Mouse (Mus musculus) intestine, embryonic 15.5 days (tissue): ENCODE data around the gene Hist1h2af. TPM values are rescaled to one million over a fixed set of nuclear protein-coding genes. Genes with fewer than 3 reads are reported as not detected.

Source experiments
- ATAC-seq: fragments of 200-750 bp; cut with Nextera tagmentation; 2 replicates; pipeline ENCODE4 v1.8.0; 2017; ENCODE audit warnings: moderate TSS enrichment, moderate library complexity
- H3K27ac ChIP-seq: fragments of 300-500 bp; sonication (generic); 2 replicates; pipeline ENCODE4 v1.5.1; 2015; ENCODE audit warnings: mild to moderate bottlenecking, inconsistent platforms
- H3K27me3 ChIP-seq: fragments of 300-500 bp; sonication (generic); replicated peaks from 2 replicates; pipeline ENCODE4 v1.6.1; 2015; ENCODE audit warnings: inconsistent platforms
- H3K36me3 ChIP-seq: fragments of 300-500 bp; sonication (generic); 2 replicates; pipeline ENCODE4 v1.6.1; 2015; ENCODE audit warnings: inconsistent platforms
- H3K4me1 ChIP-seq: fragments of 300-500 bp; sonication (generic); replicated peaks from 2 replicates; pipeline ENCODE4 v1.6.1; 2015; ENCODE audit warnings: inconsistent platforms
- H3K4me2 ChIP-seq: fragments of 300-500 bp; sonication (generic); replicated peaks from 2 replicates; pipeline ENCODE4 v1.6.1; 2015; ENCODE audit warnings: mild to moderate bottlenecking, inconsistent platforms
- H3K4me3 ChIP-seq: fragments of 300-500 bp; sonication (generic); replicated peaks from 2 replicates; pipeline ENCODE4 v1.5.1; 2015; ENCODE audit warnings: inconsistent platforms
- H3K9ac ChIP-seq: fragments of 300-500 bp; sonication (generic); 2 replicates; pipeline ENCODE4 v1.6.1; 2015; ENCODE audit warnings: inconsistent platforms
- H3K9me3 ChIP-seq: fragments of 300-500 bp; sonication (generic); 2 replicates; pipeline ENCODE4 v1.6.1; 2016; ENCODE audit warnings: inconsistent platforms
- whole genome bisulfite sequencing: fragments of 180-500 bp; shearing (Covaris S2); methylation state at CpG from one replicate; pipeline ENCODE4 v1.1.7; 2015; 5-methylcytosine and 5-hydroxymethylcytosine counted together
- polyA plus RNA-seq: library from polyadenylated mRNA; unstranded; fragments of >200 nt; fragmentation: Nextera tagmentation; extraction: Ambion mirVana; gene quantifications from 2 replicates; pipeline ENCODE4 v1.2.1, GENCODE M21; 2015

Gene Hist1h2af
- polyA plus RNA-seq, 1 experiment from 2014 or later, result not detected

DNA sequence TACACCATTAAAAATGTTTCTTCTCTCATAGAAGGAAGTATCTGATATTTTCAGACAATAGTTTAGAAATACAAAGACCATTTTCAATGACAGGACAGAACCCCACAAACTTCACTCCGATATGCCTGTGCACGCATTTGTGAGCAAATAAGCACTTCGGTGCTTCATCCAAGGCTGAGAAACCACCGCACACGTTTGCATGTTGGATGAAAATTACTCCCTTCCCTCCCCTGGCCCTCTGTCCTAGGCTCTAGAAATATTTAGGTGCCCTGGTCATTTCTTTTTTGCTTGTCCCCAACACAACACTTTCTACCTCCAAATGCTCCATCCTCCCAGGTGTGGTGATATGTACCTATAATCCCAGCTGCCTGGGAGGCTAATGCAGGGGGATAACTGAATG lies 32.2 kb upstream of the Hist1h2af start:
- 32% methylated on average over 5 of the region's 5 CpGs for WGBS
- Histone ChIP-seq H3K4me3 (no peak overlapping the region), H3K36me3 (no peaks in the 10 kb centered on the region), H3K9me3 (no peaks in the 10 kb centered on the region), H3K27me3 (no peaks in the 10 kb centered on the region), H3K4me1 (peaks cover 1% of the 10 kb centered on the region; the same call in 1 of the 2 replicates), H3K27ac (no peak overlapping the region), H3K4me2 (peak overlapping the region; percentile 39), H3K9ac (no peak overlapping the region)
- no peak for ATAC-seq

GRCm38 (mm10) chr13:23502031-23502567 lies 31.6 kb upstream of the Hist1h2af start:
- Histone ChIP-seq H3K4me2 (peak overlapping the region; percentile 39; the same call in 1 of the 2 replicates), H3K4me3 (no peak overlapping the region), H3K27me3 (no peaks in the 10 kb centered on the region), H3K4me1 (peaks cover 4% of the 10 kb centered on the region; the same call in 1 of the 2 replicates), H3K9ac (no peak overlapping the region), H3K36me3 (no peaks in the 10 kb centered on the region), H3K9me3 (no peaks in the 10 kb centered on the region), H3K27ac (no peak overlapping the region)
- no peak for ATAC-seq
- WGBS, result 38% methylated on average over 9 of the region's 9 CpGs

- Histone ChIP-seq H3K9me3 (no peaks in the 10 kb centered on the region), H3K27me3 (no peaks in the 10 kb centered on the region), H3K4me3 (no peak overlapping the region), H3K27ac (no peak overlapping the region), H3K9ac (no peak overlapping the region), H3K36me3 (no peaks in the 10 kb centered on the region), H3K4me1 (peaks cover 4% of the 10 kb centered on the region; the same call in 1 of the 2 replicates), H3K4me2 (no peak overlapping the region)
- WGBS, result 64% methylated on average over 4 of the region's 4 CpGs
- ATAC-seq, result no peak
These were observed 30.8 kb upstream of the Hist1h2af start for GRCm38 (mm10) chr13:23502916-23503315.

- no peak; the same call in 1 of the 2 replicates for ATAC-seq
- no peak overlapping the region for H3K4me3 ChIP-seq
- H3K4me1 ChIP-seq, result peaks cover 4% of the 10 kb centered on the region; the same call in 1 of the 2 replicates
These were observed 29.9 kb upstream of the Hist1h2af start for GRCm38 (mm10) chr13:23503797-23504196.

GRCm38 (mm10) chr13:23505662-23506345 lies 27.9 kb upstream of the Hist1h2af start:
- Histone ChIP-seq H3K4me3 (peak overlapping the region; percentile 26), H3K4me2 (peak overlapping the region; percentile 57), H3K9me3 (no peaks in the 10 kb centered on the region), H3K4me1 (peaks cover 10% of the 10 kb centered on the region), H3K27ac (no peak overlapping the region), H3K9ac (peak overlapping the region; percentile 34), H3K27me3 (no peaks in the 10 kb centered on the region), H3K36me3 (no peaks in the 10 kb centered on the region)
- WGBS, result 20% methylated on average over 14 of the region's 14 CpGs
- ATAC-seq, result no peak

More at GRCm38 (mm10) chr13:23503797-23504196, 29.9 kb upstream of the Hist1h2af start:
- Histone ChIP-seq H3K27me3 (no peaks in the 10 kb centered on the region), H3K9me3 (no peaks in the 10 kb centered on the region), H3K27ac (no peak overlapping the region), H3K9ac (no peak overlapping the region), H3K4me2 (0 out of 2 replicates have a peak overlapping the region, but pooled peaks have one; percentile 17), H3K36me3 (no peaks in the 10 kb centered on the region)
- WGBS, result 6% methylated on average over 9 of the region's 9 CpGs

DNA sequence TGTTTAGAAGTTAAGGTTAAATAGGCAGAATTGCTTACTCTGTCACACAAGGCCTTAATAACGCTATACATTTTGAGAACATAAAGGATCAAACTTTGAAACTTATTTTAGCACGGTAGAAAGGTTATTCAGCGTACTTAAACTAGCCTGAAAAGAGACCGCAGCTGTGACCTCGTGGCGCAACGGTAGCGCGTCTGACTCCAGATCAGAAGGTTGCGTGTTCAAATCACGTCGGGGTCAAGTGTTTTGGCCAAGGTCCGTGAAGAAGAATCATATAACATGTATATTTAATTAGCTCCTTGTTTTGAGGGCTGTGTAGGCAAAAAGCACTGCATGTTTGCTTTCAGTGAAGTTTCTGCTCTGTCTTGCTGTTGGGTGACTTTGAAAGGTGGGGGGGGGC lies 27.4 kb upstream of the Hist1h2af start:
- Histone ChIP-seq H3K4me3 (peak overlapping the region; percentile 26; the same call in 1 of the 2 replicates), H3K36me3 (no peaks in the 10 kb centered on the region), H3K4me1 (peaks cover 10% of the 10 kb centered on the region), H3K9ac (no peak overlapping the region), H3K9me3 (no peaks in the 10 kb centered on the region), H3K27ac (no peak overlapping the region), H3K27me3 (no peaks in the 10 kb centered on the region), H3K4me2 (peak overlapping the region; percentile 57)
- 18% methylated on average over 13 of the region's 13 CpGs for WGBS
- ATAC-seq, result peak; percentile 24; the same call in 1 of the 2 replicates

GRCm38 (mm10) chr13:23506819-23507515 lies 26.7 kb upstream of the Hist1h2af start:
- peak overlapping the region; percentile 39 for H3K4me2 ChIP-seq

DNA sequence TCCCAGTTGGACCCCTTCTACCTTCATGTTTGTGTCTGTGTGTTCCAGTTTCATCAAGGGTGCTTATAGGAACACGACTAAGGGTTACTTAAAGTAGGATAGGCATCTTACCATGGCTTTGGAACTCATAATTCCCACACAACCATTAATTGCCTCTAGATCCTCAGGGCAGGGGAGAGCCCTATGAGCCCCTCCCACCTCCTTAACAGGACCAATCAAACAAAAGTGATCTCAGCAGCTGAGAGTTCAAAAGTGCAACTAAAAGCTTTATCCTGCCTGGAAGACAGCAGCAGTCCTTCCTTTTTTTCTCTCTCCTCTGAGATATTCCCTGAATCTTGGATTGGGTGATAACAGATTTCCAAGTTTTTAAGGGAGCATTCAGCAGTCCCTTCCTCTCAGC lies 23.6 kb upstream of the Hist1h2af start:
- peak; percentile 77 for ATAC-seq
- peaks cover 10% of the 10 kb centered on the region for H3K4me1 ChIP-seq
- no peak overlapping the region for H3K9ac ChIP-seq
- no peaks in the 10 kb centered on the region for H3K27me3 ChIP-seq
- H3K9me3 ChIP-seq, result no peaks in the 10 kb centered on the region
- H3K36me3 ChIP-seq, result no peaks in the 10 kb centered on the region
- no peak overlapping the region for H3K27ac ChIP-seq
- no peak overlapping the region for H3K4me2 ChIP-seq
- H3K4me3 ChIP-seq, result no peak overlapping the region
- WGBS, result 23% methylated on average over 1 of the region's 1 CpGs

More at GRCm38 (mm10) chr13:23506819-23507515, 26.7 kb upstream of the Hist1h2af start:
- Histone ChIP-seq H3K36me3 (no peaks in the 10 kb centered on the region), H3K9ac (no peak overlapping the region), H3K9me3 (no peaks in the 10 kb centered on the region), H3K4me3 (no peak overlapping the region), H3K4me1 (peaks cover 10% of the 10 kb centered on the region), H3K27me3 (no peaks in the 10 kb centered on the region), H3K27ac (no peak overlapping the region)
- 45% methylated on average over 14 of the region's 14 CpGs for WGBS
- ATAC-seq, result no peak

DNA sequence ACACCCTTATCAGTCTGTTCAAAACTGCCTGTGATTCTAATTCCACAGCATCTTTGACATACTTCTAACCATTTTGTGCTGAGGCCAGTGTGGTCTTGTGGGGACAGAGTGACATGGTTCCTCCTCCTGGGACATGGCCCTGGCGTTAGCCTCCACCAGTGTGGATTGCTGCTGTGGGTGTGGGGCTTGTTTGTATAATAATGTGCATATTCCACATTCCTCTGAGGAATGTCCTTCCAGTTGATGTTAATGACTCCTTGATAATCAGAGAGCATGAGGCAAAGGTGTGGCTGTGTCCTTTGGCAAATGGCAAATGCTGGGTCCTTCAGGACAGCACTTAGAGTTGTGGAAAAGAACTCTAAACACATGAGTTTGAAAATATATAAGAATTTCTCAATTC lies 20.2 kb upstream of the Hist1h2af start:
- H3K27me3 ChIP-seq, result no peaks in the 10 kb centered on the region
- H3K4me1 ChIP-seq, result peaks cover 9% of the 10 kb centered on the region; the same call in 1 of the 2 replicates
- no peak overlapping the region for H3K4me3 ChIP-seq
- H3K27ac ChIP-seq, result no peak overlapping the region
- H3K36me3 ChIP-seq, result no peaks in the 10 kb centered on the region
- H3K9me3 ChIP-seq, result no peaks in the 10 kb centered on the region
- H3K4me2 ChIP-seq, result no peak overlapping the region
- no peak overlapping the region for H3K9ac ChIP-seq
- WGBS, result 79% methylated on average over 1 of the region's 1 CpGs
- ATAC-seq, result no peak

GRCm38 (mm10) chr13:23515281-23515680 lies 18.4 kb upstream of the Hist1h2af start:
- H3K36me3 ChIP-seq, result no peaks in the 10 kb centered on the region
- H3K4me3 ChIP-seq, result no peak overlapping the region
- no peak overlapping the region for H3K27ac ChIP-seq
- ATAC-seq, result no peak
- no peaks in the 10 kb centered on the region for H3K27me3 ChIP-seq
- no peaks in the 10 kb centered on the region for H3K9me3 ChIP-seq
- no peak overlapping the region for H3K4me2 ChIP-seq
- 82% methylated on average over 5 of the region's 5 CpGs for WGBS
- no peak overlapping the region for H3K9ac ChIP-seq
- peaks cover 6% of the 10 kb centered on the region; the same call in 1 of the 2 replicates for H3K4me1 ChIP-seq

DNA sequence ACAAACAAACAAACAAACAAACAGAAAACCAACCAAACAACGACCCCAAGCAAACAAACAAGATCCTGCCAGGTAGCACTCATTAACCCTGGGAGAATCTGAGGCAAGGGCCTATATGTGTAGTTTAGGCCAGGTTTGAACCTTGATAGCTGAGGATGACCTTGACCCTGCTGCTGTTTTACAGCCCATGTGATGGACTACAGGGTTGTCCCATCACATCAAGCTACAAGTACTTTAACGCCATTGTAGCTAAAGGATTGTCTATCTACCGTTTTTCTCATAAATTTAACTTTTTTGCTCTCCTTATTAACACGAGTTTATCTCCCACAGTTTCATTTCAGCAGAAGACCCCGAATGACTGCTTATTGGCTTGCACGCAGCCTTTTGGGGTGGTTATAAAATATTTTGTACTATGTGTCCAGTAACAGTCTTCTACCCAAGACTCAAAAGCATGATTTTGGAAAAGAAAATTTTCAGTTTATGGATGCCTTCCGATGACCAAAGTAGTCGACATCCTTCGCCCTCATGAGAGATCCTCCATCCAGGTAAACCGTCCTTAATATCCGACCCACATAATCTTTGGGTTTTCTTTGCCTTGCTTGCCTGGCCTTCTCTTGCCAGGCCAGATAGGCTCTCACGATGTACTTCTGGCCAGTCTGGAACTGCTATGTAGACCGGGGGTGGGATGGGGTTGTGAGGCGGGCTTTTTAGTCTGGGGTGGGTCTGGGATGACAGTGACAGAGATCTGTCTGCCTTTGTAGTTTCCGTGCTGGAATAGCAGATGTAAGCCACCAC lies 17.7 kb upstream of the Hist1h2af start:
- peak overlapping the region; percentile 61 for H3K4me2 ChIP-seq
- H3K27me3 ChIP-seq, result no peaks in the 10 kb centered on the region
- peak overlapping the region; percentile 27 for H3K4me3 ChIP-seq
- H3K9ac ChIP-seq, result 0 out of 2 replicates have a peak overlapping the region, but pooled peaks have one; percentile 17
- no peak overlapping the region for H3K27ac ChIP-seq
- H3K9me3 ChIP-seq, result no peaks in the 10 kb centered on the region
- 0 out of 2 replicates have a peak, but pooled peaks cover 2% of the 10 kb centered on the region for H3K4me1 ChIP-seq
- ATAC-seq, result no peak
- WGBS, result 46% methylated on average over 15 of the region's 15 CpGs
- H3K36me3 ChIP-seq, result no peaks in the 10 kb centered on the region
